Mouse (Mus musculus) lung, postnatal 36 days (tissue): ENCODE measurements around the gene Pth.

ENCODE experiments used
- DNase-seq: peaks from one replicate; pipeline ENCODE4 v3.0.0; 2022; ENCODE audit warnings: mixed read lengths

Gene Pth

GRCm38 (mm10) chr7:113388470-113388869 is at the start of gene Pth:
Pth (minus strand) TSS chr7:113388570.
- no peak for DNase-seq

- peak; percentile 81 for DNase-seq
Observed at GRCm38 (mm10) chr7:113436312-113436711, 47.9 kb upstream of the Pth start.

GRCm38 (mm10) chr7:113434286-113434685 is 45.9 kb upstream of the Pth start:
- DNase-seq, result peak; percentile 77

GRCm38 (mm10) chr7:113433451-113433850 is 45.1 kb upstream of the Pth start:
- no peak for DNase-seq

GRCm38 (mm10) chr7:113432891-113433290 is 44.5 kb upstream of the Pth start:
- no peak for DNase-seq

- no peak for DNase-seq
Observed at GRCm38 (mm10) chr7:113420771-113421170, 32.4 kb upstream of the Pth start.

- DNase-seq, result peak; percentile 70
Observed at GRCm38 (mm10) chr7:113419070-113419782, 30.9 kb upstream of the Pth start.

GRCm38 (mm10) chr7:113416536-113416935 is 28.2 kb upstream of the Pth start:
- no peak for DNase-seq

- no peak for DNase-seq
Observed at GRCm38 (mm10) chr7:113415256-113415655, 26.9 kb upstream of the Pth start.

GRCm38 (mm10) chr7:113408712-113409111 is 20.3 kb upstream of the Pth start:
- peak; percentile 9 for DNase-seq

GRCm38 (mm10) chr7:113398083-113398482 is 9.7 kb upstream of the Pth start:
- DNase-seq, result no peak

- no peak for DNase-seq
Observed at GRCm38 (mm10) chr7:113396661-113397060, 8.3 kb upstream of the Pth start.

GRCm38 (mm10) chr7:113391619-113392018 is 3.2 kb upstream of the Pth start:
- no peak for DNase-seq

GRCm38 (mm10) chr7:113377875-113378658 is 10.3 kb downstream of the Pth start:
- DNase-seq, result peak; percentile 92

GRCm38 (mm10) chr7:113372682-113373081 is 15.7 kb downstream of the Pth start:
- no peak for DNase-seq

GRCm38 (mm10) chr7:113369620-113370340 is 18.6 kb downstream of the Pth start:
- DNase-seq, result peak; percentile 86

- DNase-seq, result peak; percentile 99
Observed at GRCm38 (mm10) chr7:113368746-113369619, 19.4 kb downstream of the Pth start, which contains the start of gene Btbd10. Btbd10 (minus strand) TSS chr7:113369392.

GRCm38 (mm10) chr7:113367440-113367839 is 20.9 kb downstream of the Pth start:
- no peak for DNase-seq

- no peak for DNase-seq
Observed at GRCm38 (mm10) chr7:113349089-113349488, 39.3 kb downstream of the Pth start.

- no peak for DNase-seq
Observed at GRCm38 (mm10) chr7:113347694-113348093, 40.7 kb downstream of the Pth start.

- DNase-seq, result no peak
Observed at GRCm38 (mm10) chr7:113347271-113347670, 41.1 kb downstream of the Pth start.
